Mouse (Mus musculus) heart, postnatal 0 days (tissue): Measurements from ENCODE around the gene Rpusd3.

Experiments
- CTCF ChIP-seq: IDR thresholded peaks from 2 replicates; pipeline ENCODE4 v1.5.1; 2016; ENCODE audit warnings: antibody characterized with exemption, control low read depth, low read depth
- EP300 ChIP-seq: IDR thresholded peaks from 2 replicates; pipeline ENCODE4 v1.6.1; 2016; ENCODE audit warnings: antibody characterized with exemption, low read depth

DNA sequence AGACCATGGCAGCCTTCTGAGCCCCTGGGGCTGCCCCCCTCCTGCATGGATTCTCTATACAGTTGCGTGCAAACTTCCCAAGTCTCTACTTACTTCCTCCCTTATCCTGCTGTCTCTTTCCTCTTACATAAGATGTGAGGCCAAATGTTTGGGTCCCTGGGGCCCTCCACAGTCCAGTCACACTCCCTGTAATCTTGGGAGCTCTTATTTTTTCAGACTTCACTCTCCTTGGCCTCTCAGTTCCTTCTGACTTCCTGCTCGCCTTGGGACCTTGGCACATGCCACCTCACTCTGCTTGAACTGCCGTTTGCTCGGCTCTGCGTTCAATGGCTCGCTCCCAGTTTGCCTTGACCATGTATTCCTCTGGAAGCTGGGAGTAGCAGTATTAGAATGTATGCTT is 25.2 kb downstream of the Rpusd3 start:
- TF ChIP-seq CTCF, result no peak
- TF ChIP-seq EP300, result no peak
